ENCODE assay signal across 8 mouse cellular contexts in genomic region chr11:54930318-54930979, GRCm38 (mm10). TPM values are rescaled to one million over a fixed set of nuclear protein-coding genes. Genes with fewer than 3 reads are reported as not detected.
A peak's percentile ranks its signal among the peaks of the same experiment; 100 is the strongest.
DNase-seq lines count a peak whose midpoint lies in the region; ATAC-seq and TF ChIP-seq lines count a peak whose summit lies in the region.

No protein-coding gene starts in this region.

- peak; percentile 69 for DNase-seq in gastrocnemius, adult 2 months
- DNase-seq in gastrocnemius, postnatal 25 days = no peak
- DNase-seq in 416B (ENCODE audit: low read depth) = peak; percentile 53
- DNase-seq in adipocyte (ENCODE audit: low spot score) = peak; percentile 80
- peak; percentile 68 for DNase-seq in embryonic facial prominence, embryonic 11.5 days (ENCODE audit: low spot score)
- peak; percentile 71 to 78 for DNase-seq in kidney, postnatal 4 days

- no peaks in the 10 kb centered on the region for H3K27me3 ChIP-seq in embryonic facial prominence, embryonic 11.5 days (ENCODE audit: control insufficient read depth, insufficient read depth, low read length)

- no peaks in the 10 kb centered on the region for H3K9me3 ChIP-seq in embryonic facial prominence, embryonic 11.5 days (replicated peaks; ENCODE audit: control insufficient read depth, low read length)

- H3K4me1 ChIP-seq in embryonic facial prominence, embryonic 11.5 days (ENCODE audit: control insufficient read depth, insufficient read depth, low read length) = no peaks in the 10 kb centered on the region

- TF ChIP-seq CTCF in gastrocnemius, adult 2 months (IDR thresholded peaks at IDR 0.05) = peak; percentile 81

- 70% methylated on average over 7 of the region's 7 CpGs for whole genome bisulfite sequencing in embryonic facial prominence, embryonic 11.5 days

- no peak overlapping the region for H3K4me2 ChIP-seq in embryonic facial prominence, embryonic 11.5 days (ENCODE audit: low read depth, low read length)

- no peak overlapping the region for H3K4me3 ChIP-seq in gastrocnemius, adult 2 months
- H3K4me3 ChIP-seq in embryonic facial prominence, embryonic 11.5 days (ENCODE audit: low read depth, low read length) = no peak overlapping the region

- intact Hi-C loops in gastrocnemius, adult 2 months (cut with DNase I) = loop anchor here (1.0 to 10.0 kb wide), 3 partner anchors 54 to 224 kb away; partner anchors contain the start of gene Slc36a3

- no peak for ATAC-seq in embryonic facial prominence, embryonic 11.5 days (replicated peaks; ENCODE audit: insufficient number of reproducible peaks, low FRiP score, low TSS enrichment, low read depth)
- peak; percentile 55; the same call in 1 of the 2 replicates for ATAC-seq in megakaryocyte-erythroid progenitor cell, adult 5-6 weeks (replicated peaks; ENCODE audit: low FRiP score, low TSS enrichment, poor library complexity, severe bottlenecking)
- ATAC-seq in megakaryocyte progenitor cell, adult 5-6 weeks (replicated peaks; ENCODE audit: poor library complexity) = no peak

- H3K36me3 ChIP-seq in embryonic facial prominence, embryonic 11.5 days (replicated peaks; ENCODE audit: control insufficient read depth, insufficient read depth, low read depth, low read length) = no peaks in the 10 kb centered on the region

- peak overlapping the region; percentile 38; the same call in 1 of the 2 replicates for H3K27ac ChIP-seq in gastrocnemius, adult 2 months
- no peak overlapping the region for H3K27ac ChIP-seq in embryonic facial prominence, embryonic 11.5 days (replicated peaks; ENCODE audit: low read depth, low read length)

- H3K9ac ChIP-seq in embryonic facial prominence, embryonic 11.5 days (replicated peaks; ENCODE audit: low read length) = no peak overlapping the region

RNA-seq across cellular contexts. Expression of gene Gpx3, which starts 28.2 kb away (rescaled TPM):
- 100 to 1,000 TPM in 1 of 2 experiments, 10 to 100 TPM in 1; 46.5 to 139 TPM for total RNA-seq in gastrocnemius, adult 2 months (2021)
- total RNA-seq in gastrocnemius, postnatal 25 days (2021) = 10 to 100 TPM; 26.5 to 56.8 TPM
- 70.6 and 76.2 TPM in 2 replicates for polyA plus RNA-seq in embryonic facial prominence, embryonic 11.5 days (2014; fragmentation: Nextera tagmentation; extraction: Ambion mirVana)
- total RNA-seq in megakaryocyte-erythroid progenitor cell, adult 5-6 weeks (2014; fragmentation: Nextera tagmentation) = 3.2 TPM in 1 of 2 replicates, not detected in the other
- total RNA-seq in megakaryocyte-erythroid progenitor cell, adult 5-6 weeks (2017) = not detected in 2 replicates
- 29.9 and 42.3 TPM in 2 replicates for total RNA-seq in megakaryocyte progenitor cell, adult 5-6 weeks (2015)
- total RNA-seq in megakaryocyte progenitor cell, adult 5-6 weeks (2017) = 3.2 TPM in 2 replicates

RNA-seq across cellular contexts. Expression of gene Tnip1, which starts 32.3 kb away (rescaled TPM):
- total RNA-seq in gastrocnemius, adult 2 months (2021) = 10 to 100 TPM; 29.8 to 31.7 TPM
- total RNA-seq in gastrocnemius, postnatal 25 days (2021) = 10 to 100 TPM; 27.6 to 31.9 TPM
- polyA plus RNA-seq in embryonic facial prominence, embryonic 11.5 days (2014; fragmentation: Nextera tagmentation; extraction: Ambion mirVana) = 9.1 and 11.6 TPM in 2 replicates
- 16.7 and 17.8 TPM in 2 replicates for total RNA-seq in megakaryocyte-erythroid progenitor cell, adult 5-6 weeks (2014; fragmentation: Nextera tagmentation)
- 12.5 and 12.8 TPM in 2 replicates for total RNA-seq in megakaryocyte-erythroid progenitor cell, adult 5-6 weeks (2017)
- 27.6 and 31.8 TPM in 2 replicates for total RNA-seq in megakaryocyte progenitor cell, adult 5-6 weeks (2015)
- 33.8 and 38.6 TPM in 2 replicates for total RNA-seq in megakaryocyte progenitor cell, adult 5-6 weeks (2017)
